Mouse (Mus musculus) lung, postnatal 36 days (tissue): ENCODE measurements around the gene Cd99l2.
"Not testable (repeated sequence)": the region's sequence is repeated elsewhere in the genome, so short reads cannot be mapped to it uniquely, and the experiment has no call there.

ENCODE experiments used
- DNase-seq: peaks from one replicate; pipeline ENCODE4 v3.0.0; 2022; ENCODE audit warnings: mixed read lengths

The Cd99l2 gene

GRCm38 (mm10) chrX:71492634-71493278 lies at the start of gene Cd99l2:
Cd99l2 (minus strand) TSS chrX:71492849.
- peak; percentile 92 for DNase-seq

- DNase-seq = peak; percentile 58
Measured at GRCm38 (mm10) chrX:71540821-71541510, 48.3 kb upstream of the Cd99l2 start.

- DNase-seq = no peak
Measured at GRCm38 (mm10) chrX:71537791-71538190, 45.1 kb upstream of the Cd99l2 start.

- peak; percentile 12 for DNase-seq
Measured at GRCm38 (mm10) chrX:71534102-71534501, 41.5 kb upstream of the Cd99l2 start.

GRCm38 (mm10) chrX:71532635-71533034 lies 40.0 kb upstream of the Cd99l2 start:
- no peak for DNase-seq

GRCm38 (mm10) chrX:71528646-71529045 lies 36.0 kb upstream of the Cd99l2 start:
- peak; percentile 10 for DNase-seq

- DNase-seq = no peak
Measured at GRCm38 (mm10) chrX:71528150-71528549, 35.5 kb upstream of the Cd99l2 start.

GRCm38 (mm10) chrX:71527461-71527860 lies 34.8 kb upstream of the Cd99l2 start:
- DNase-seq = no peak

GRCm38 (mm10) chrX:71525593-71526299 lies 33.1 kb upstream of the Cd99l2 start:
- DNase-seq = no peak

GRCm38 (mm10) chrX:71524310-71524709 lies 31.7 kb upstream of the Cd99l2 start:
- DNase-seq = no peak

- no peak for DNase-seq
Measured at GRCm38 (mm10) chrX:71522889-71523288, 30.2 kb upstream of the Cd99l2 start.

- DNase-seq = no peak
Measured at GRCm38 (mm10) chrX:71519252-71519651, 26.6 kb upstream of the Cd99l2 start.

- DNase-seq = not testable (repeated sequence)
Measured at GRCm38 (mm10) chrX:71506591-71506990, 13.9 kb upstream of the Cd99l2 start.

- peak; percentile 38 for DNase-seq
Measured at GRCm38 (mm10) chrX:71493279-71493656, 619 bp upstream of the Cd99l2 start.

GRCm38 (mm10) chrX:71491931-71492633 lies 567 bp downstream of the Cd99l2 start:
- no peak for DNase-seq

- DNase-seq = no peak
Measured at GRCm38 (mm10) chrX:71489353-71489752, 3.3 kb downstream of the Cd99l2 start.

- no peak for DNase-seq
Measured at GRCm38 (mm10) chrX:71482244-71482643, 10.4 kb downstream of the Cd99l2 start.

- no peak for DNase-seq
Measured at GRCm38 (mm10) chrX:71475992-71476391, 16.7 kb downstream of the Cd99l2 start.

- no peak for DNase-seq
Measured at GRCm38 (mm10) chrX:71475497-71475896, 17.2 kb downstream of the Cd99l2 start.

- no peak for DNase-seq
Measured at GRCm38 (mm10) chrX:71475084-71475483, 17.6 kb downstream of the Cd99l2 start.

GRCm38 (mm10) chrX:71474296-71474956 lies 18.2 kb downstream of the Cd99l2 start:
- DNase-seq = no peak

GRCm38 (mm10) chrX:71468639-71469295 lies 23.9 kb downstream of the Cd99l2 start:
- DNase-seq = no peak
